Mouse (Mus musculus): ENCODE results near the gene Crtc2. TPM values are rescaled to one million over a fixed set of nuclear protein-coding genes. Genes with fewer than 3 reads are reported as not detected.
"Not testable (repeated sequence)": the region's sequence is repeated elsewhere in the genome, so short reads cannot be mapped to it uniquely, and the experiment has no call there.

Gene Crtc2
- polyA plus RNA-seq, 1 experiment from 2014 or later = 20.7 TPM

DNA sequence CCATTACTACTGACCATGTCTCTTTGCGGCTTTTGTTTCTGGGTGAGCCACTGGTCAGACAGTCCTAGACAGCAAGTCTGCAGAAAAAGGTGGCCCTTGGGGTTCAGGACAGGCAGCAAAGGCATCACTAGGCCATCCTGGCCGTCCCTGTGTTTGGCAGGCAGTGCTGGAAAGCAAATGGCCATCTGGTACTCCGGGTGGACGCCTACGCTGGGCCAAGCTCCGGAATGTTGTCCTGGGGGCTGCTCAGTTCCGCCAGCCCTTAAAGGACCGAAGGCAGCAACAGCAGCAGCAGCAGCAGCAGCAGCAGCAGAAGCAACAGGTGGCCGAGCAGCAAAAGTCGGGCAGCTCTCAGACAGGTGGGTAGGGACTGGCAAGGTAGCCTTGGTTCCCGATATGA lies 21.3 kb downstream of the Crtc2 start:
- no peaks in the 10 kb centered on the region for H3K9me3 ChIP-seq (replicated peaks)
- peaks cover 73% of the 10 kb centered on the region for H3K36me3 ChIP-seq
- no peak overlapping the region for H3K9ac ChIP-seq (replicated peaks)
- H3K4me2 ChIP-seq = no peak overlapping the region
- no peaks in the 10 kb centered on the region for H3K4me1 ChIP-seq
- WGBS = 90% methylated on average over 11 of the region's 11 CpGs
- no peak overlapping the region for H3K27ac ChIP-seq (replicated peaks)
- no peak for ATAC-seq (ENCODE audit: low FRiP score)
- H3K4me3 ChIP-seq (replicated peaks) = no peak overlapping the region
- no peaks in the 10 kb centered on the region for H3K27me3 ChIP-seq (replicated peaks)

DNA sequence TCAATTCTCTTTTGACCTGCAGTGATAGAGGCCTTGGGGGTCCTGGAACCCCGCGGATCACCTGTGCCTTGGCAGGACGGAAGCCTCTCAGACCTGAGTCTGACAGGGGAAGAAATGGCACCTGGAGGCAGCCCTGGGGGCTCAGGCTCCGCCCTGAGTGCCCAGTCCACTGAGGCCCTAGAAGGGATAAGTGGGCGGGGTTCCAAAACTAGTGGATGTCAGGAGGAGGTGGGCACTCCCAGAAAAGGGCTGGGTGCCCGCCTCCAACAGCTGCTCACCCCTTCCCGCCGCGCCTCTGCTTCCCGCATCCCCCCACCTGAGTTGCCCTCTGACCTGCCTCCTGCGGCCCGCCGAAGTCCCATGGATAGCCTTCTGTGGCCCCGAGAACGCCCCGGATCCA lies 22.9 kb downstream of the Crtc2 start:
- Histone ChIP-seq H3K4me2 (no peak overlapping the region), H3K9ac (replicated peaks) (no peak overlapping the region), H3K36me3 (peaks cover 77% of the 10 kb centered on the region), H3K27ac (replicated peaks) (no peak overlapping the region), H3K4me1 (no peaks in the 10 kb centered on the region), H3K9me3 (replicated peaks) (no peaks in the 10 kb centered on the region), H3K4me3 (replicated peaks) (no peak overlapping the region), H3K27me3 (replicated peaks) (no peaks in the 10 kb centered on the region)
- WGBS = 50% methylated on average over 16 of the region's 16 CpGs
- no peak for ATAC-seq (ENCODE audit: low FRiP score)

DNA sequence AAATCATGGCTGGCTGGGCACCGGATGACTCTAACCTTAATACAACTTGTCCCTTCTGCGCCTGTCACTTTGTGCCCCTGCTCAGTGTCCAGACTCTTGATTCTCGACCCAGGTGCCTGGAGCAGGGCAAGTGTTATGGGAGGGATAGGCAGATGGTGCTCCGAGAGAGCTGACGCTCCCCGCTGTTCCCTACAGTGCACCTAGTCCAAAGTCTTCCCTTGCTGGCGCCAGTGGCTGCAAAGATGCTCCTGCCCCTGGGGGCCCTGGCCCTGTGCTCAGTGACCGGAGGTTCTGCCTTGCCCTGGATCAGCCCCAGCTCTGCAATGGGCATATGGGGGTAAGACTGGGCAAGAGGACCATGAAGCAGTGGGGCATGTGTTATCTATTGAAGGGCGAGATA lies 23.8 kb downstream of the Crtc2 start:
- Histone ChIP-seq H3K36me3 (peaks cover 73% of the 10 kb centered on the region), H3K4me2 (no peak overlapping the region), H3K4me3 (replicated peaks) (no peak overlapping the region), H3K27me3 (replicated peaks) (no peaks in the 10 kb centered on the region), H3K4me1 (no peaks in the 10 kb centered on the region), H3K27ac (replicated peaks) (no peak overlapping the region), H3K9ac (replicated peaks) (no peak overlapping the region), H3K9me3 (replicated peaks) (no peaks in the 10 kb centered on the region)
- 96% methylated on average over 9 of the region's 9 CpGs for WGBS
- ATAC-seq (ENCODE audit: low FRiP score) = no peak

DNA sequence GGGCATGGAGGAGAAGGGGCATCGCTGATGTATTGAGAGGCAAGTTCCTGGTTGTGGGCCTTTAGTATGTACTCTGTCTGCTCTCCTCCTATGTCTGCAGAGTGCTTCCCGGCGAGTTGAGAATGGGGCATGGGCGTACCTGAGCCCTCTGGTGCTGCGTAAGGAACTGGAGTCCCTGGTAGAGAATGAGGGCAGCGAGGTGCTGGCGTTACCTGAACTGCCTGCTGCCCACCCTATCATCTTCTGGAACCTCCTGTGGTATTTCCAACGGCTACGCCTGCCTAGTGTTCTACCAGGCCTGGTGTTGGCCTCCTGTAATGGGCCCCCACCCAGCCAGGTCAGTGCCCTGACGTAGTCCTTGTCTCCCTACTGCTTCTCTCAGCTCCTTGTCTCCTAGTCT lies 24.2 kb downstream of the Crtc2 start:
- Histone ChIP-seq H3K9ac (replicated peaks) (no peak overlapping the region), H3K4me2 (no peak overlapping the region), H3K4me1 (no peaks in the 10 kb centered on the region), H3K9me3 (replicated peaks) (no peaks in the 10 kb centered on the region), H3K36me3 (peaks cover 72% of the 10 kb centered on the region), H3K27me3 (replicated peaks) (no peaks in the 10 kb centered on the region), H3K27ac (replicated peaks) (no peak overlapping the region), H3K4me3 (replicated peaks) (no peak overlapping the region)
- no peak for ATAC-seq (ENCODE audit: low FRiP score)
- WGBS = 98% methylated on average over 10 of the region's 10 CpGs

DNA sequence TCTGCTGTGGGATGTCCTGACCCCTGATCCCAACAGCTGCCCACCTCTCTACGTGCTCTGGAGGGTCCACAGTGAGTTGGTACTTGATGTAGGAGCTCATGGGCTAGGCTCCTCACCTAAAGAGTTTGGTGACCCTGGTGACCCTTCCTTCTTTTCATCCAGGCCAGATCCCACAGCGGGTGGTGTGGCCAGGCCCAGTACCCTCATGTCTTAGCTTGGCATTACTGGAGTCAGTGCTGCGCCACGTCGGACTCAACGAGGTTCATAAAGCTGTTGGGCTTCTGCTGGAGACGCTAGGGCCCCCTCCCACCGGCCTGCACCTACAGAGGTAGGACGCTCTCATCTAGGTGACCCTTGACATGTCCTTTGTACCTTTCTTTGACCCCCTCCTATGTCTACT lies 25.3 kb downstream of the Crtc2 start:
- no peak overlapping the region for H3K27ac ChIP-seq (replicated peaks)
- no peak overlapping the region for H3K4me3 ChIP-seq (replicated peaks)
- H3K9ac ChIP-seq (replicated peaks) = no peak overlapping the region
- H3K9me3 ChIP-seq (replicated peaks) = no peaks in the 10 kb centered on the region
- H3K36me3 ChIP-seq = peaks cover 62% of the 10 kb centered on the region
- no peak for ATAC-seq (ENCODE audit: low FRiP score)
- no peaks in the 10 kb centered on the region for H3K27me3 ChIP-seq (replicated peaks)
- no peak overlapping the region for H3K4me2 ChIP-seq
- H3K4me1 ChIP-seq = no peaks in the 10 kb centered on the region
- 91% methylated on average over 9 of the region's 9 CpGs for WGBS

DNA sequence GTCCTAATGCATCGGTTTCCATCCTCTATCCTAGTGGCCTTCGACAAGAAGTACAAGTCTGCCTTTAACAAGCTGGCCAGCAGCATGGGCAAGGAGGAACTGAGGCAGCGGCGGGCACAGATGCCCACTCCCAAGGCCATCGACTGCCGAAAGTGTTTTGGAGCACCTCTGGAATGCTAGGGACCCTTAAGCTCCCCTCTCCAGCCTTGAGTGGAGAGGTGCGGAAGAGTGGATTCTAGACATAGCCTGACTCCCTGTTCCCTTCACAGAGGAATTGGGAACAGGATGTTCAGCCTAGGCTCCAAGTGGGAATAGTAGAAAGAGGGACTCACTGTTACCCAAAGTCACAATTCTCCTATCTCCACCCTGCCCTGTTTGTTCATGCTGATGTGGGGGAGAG lies 25.8 kb downstream of the Crtc2 start:
- WGBS = 97% methylated on average over 7 of the region's 7 CpGs
- ATAC-seq (ENCODE audit: low FRiP score) = no peak
- Histone ChIP-seq H3K4me1 (no peaks in the 10 kb centered on the region), H3K27ac (replicated peaks) (no peak overlapping the region), H3K4me3 (replicated peaks) (no peak overlapping the region), H3K27me3 (replicated peaks) (no peaks in the 10 kb centered on the region), H3K9me3 (replicated peaks) (no peaks in the 10 kb centered on the region), H3K9ac (replicated peaks) (no peak overlapping the region), H3K4me2 (no peak overlapping the region), H3K36me3 (peaks cover 60% of the 10 kb centered on the region)

DNA sequence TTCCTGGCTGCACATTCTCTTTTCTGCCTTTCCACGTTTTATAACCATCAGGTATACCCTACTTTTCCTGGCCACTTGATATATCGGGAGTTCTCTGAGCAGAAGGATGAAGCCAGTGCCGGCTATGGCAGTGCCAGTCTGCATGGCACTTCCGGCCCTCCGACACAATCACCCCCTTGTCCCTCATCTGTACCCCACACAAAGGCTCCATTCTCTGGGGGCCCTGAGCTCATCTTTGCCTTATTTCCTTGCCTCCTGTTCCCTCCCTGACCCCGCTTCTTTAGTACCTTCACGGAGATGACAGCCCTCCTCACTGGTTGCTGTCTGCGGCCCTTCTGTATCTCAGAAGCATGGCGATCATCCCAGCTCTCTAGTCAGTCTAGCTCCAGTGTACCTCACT lies 26.7 kb downstream of the Crtc2 start:
- no peaks in the 10 kb centered on the region for H3K4me1 ChIP-seq
- H3K27me3 ChIP-seq (replicated peaks) = no peaks in the 10 kb centered on the region
- H3K9me3 ChIP-seq (replicated peaks) = no peaks in the 10 kb centered on the region
- no peak overlapping the region for H3K4me3 ChIP-seq (replicated peaks)
- no peak overlapping the region for H3K4me2 ChIP-seq
- WGBS = 87% methylated on average over 9 of the region's 9 CpGs
- peaks cover 52% of the 10 kb centered on the region for H3K36me3 ChIP-seq
- ATAC-seq (ENCODE audit: low FRiP score) = no peak
- no peak overlapping the region for H3K27ac ChIP-seq (replicated peaks)
- H3K9ac ChIP-seq (replicated peaks) = no peak overlapping the region

DNA sequence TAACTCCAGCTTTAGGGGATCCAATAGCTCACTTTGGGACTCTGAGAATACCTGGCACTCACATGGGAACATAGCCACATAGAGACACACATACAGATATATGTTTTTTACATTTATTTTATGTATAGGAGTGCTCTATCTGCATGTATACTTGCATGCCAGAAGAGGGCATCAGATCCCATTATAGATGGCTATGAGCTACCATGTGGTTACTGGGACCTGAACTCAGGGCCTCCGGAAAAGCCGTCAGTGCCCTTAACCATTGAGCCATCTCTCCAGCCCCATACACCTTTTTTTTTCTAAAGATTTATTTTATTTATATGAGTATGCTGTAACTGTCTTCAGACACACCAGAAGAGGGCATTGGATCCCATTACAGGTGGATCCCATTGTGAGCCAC lies 30.2 kb downstream of the Crtc2 start:
- no peak overlapping the region for H3K4me2 ChIP-seq
- ATAC-seq (ENCODE audit: low FRiP score) = no peak
- peaks cover 21% of the 10 kb centered on the region for H3K36me3 ChIP-seq
- H3K9ac ChIP-seq (replicated peaks) = no peak overlapping the region
- no peaks in the 10 kb centered on the region for H3K27me3 ChIP-seq (replicated peaks)
- H3K9me3 ChIP-seq (replicated peaks) = no peaks in the 10 kb centered on the region
- WGBS = 100% methylated on average over 2 of the region's 2 CpGs
- no peaks in the 10 kb centered on the region for H3K4me1 ChIP-seq
- H3K27ac ChIP-seq (replicated peaks) = no peak overlapping the region
- no peak overlapping the region for H3K4me3 ChIP-seq (replicated peaks)

DNA sequence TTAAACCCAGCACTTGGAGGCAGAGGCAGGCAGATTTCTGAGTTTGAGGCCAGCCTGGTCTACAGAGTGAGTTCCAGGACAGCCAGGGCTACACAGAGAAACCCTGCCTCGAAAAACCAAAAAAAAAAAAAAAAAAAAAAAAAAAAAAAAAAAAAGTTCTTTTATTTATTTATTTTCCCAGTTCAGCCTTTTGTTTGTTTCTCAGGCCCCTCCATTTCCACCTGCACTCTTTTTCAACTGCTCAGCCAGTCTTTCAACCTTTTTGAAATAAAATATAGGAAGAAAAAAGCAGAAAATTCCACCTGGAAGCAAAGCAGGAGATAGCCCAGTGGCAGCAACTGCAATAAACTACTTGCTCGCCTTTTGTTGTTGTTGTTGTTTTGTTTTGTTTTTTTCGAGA lies 35.4 kb downstream of the Crtc2 start:
- not testable (repeated sequence) for H3K9ac ChIP-seq (replicated peaks); H3K9me3 ChIP-seq (replicated peaks); H3K27ac ChIP-seq (replicated peaks); H3K4me2 ChIP-seq; H3K36me3 ChIP-seq; H3K4me3 ChIP-seq (replicated peaks); ATAC-seq (ENCODE audit: low FRiP score); H3K27me3 ChIP-seq (replicated peaks)
- H3K4me1 ChIP-seq = peaks cover 12% of the 10 kb centered on the region
- WGBS = 63% methylated on average over 3 of the region's 3 CpGs

DNA sequence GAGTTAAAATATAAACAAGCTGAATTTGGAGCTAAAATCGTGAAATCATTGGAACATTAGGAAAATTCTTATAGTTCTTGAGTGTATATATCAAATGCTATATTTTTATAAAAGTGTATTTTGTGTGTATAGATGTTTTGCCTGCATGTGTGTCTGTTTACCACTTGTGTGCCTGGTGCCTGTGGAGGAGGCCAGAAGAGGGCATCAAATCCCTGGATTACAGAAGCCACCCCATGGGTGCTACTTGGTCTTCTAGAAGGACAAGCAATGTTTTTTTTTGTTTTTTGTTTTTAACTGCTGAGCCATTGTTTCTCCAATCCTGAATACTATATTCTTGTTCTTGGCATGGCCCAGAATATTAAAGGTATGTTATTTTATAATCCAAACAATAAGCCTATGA lies 36.6 kb downstream of the Crtc2 start:
- H3K27ac ChIP-seq (replicated peaks) = no peak overlapping the region
- no peaks in the 10 kb centered on the region for H3K27me3 ChIP-seq (replicated peaks)
- ATAC-seq (ENCODE audit: low FRiP score) = no peak
- H3K4me1 ChIP-seq = peaks cover 24% of the 10 kb centered on the region
- no peak overlapping the region for H3K9ac ChIP-seq (replicated peaks)
- no peaks in the 10 kb centered on the region for H3K36me3 ChIP-seq
- H3K4me3 ChIP-seq (replicated peaks) = no peak overlapping the region
- H3K9me3 ChIP-seq (replicated peaks) = no peaks in the 10 kb centered on the region
- WGBS = 96% methylated on average over 1 of the region's 1 CpGs
- H3K4me2 ChIP-seq = no peak overlapping the region

DNA sequence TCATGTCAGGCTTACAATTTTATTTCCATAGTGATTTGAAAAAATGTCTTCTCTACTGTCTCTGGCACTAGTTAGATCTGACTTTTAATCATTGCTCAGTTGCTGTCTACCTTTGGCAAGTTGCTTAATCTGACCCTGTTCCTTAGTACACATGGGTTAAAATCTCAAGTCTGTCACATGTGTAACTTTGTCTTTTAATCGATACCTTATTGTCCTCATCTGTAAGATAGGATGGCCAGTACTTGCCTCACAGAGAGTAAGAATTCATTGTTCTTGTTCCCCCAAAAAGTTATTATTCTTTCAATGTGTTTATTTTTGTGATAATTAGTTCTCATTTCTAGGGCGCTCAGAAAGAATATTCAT lies 38.0 kb downstream of the Crtc2 start:
- Histone ChIP-seq H3K4me3 (replicated peaks) (peak overlapping the region; percentile 73), H3K4me1 (peaks cover 37% of the 10 kb centered on the region), H3K9ac (replicated peaks) (peak overlapping the region; percentile 80), H3K27me3 (replicated peaks) (no peaks in the 10 kb centered on the region), H3K9me3 (replicated peaks) (no peaks in the 10 kb centered on the region), H3K36me3 (no peaks in the 10 kb centered on the region), H3K4me2 (peak overlapping the region; percentile 60), H3K27ac (replicated peaks) (peak overlapping the region; percentile 94)
- no peak for ATAC-seq (ENCODE audit: low FRiP score)
- 48% methylated on average over 2 of the region's 2 CpGs for WGBS

DNA sequence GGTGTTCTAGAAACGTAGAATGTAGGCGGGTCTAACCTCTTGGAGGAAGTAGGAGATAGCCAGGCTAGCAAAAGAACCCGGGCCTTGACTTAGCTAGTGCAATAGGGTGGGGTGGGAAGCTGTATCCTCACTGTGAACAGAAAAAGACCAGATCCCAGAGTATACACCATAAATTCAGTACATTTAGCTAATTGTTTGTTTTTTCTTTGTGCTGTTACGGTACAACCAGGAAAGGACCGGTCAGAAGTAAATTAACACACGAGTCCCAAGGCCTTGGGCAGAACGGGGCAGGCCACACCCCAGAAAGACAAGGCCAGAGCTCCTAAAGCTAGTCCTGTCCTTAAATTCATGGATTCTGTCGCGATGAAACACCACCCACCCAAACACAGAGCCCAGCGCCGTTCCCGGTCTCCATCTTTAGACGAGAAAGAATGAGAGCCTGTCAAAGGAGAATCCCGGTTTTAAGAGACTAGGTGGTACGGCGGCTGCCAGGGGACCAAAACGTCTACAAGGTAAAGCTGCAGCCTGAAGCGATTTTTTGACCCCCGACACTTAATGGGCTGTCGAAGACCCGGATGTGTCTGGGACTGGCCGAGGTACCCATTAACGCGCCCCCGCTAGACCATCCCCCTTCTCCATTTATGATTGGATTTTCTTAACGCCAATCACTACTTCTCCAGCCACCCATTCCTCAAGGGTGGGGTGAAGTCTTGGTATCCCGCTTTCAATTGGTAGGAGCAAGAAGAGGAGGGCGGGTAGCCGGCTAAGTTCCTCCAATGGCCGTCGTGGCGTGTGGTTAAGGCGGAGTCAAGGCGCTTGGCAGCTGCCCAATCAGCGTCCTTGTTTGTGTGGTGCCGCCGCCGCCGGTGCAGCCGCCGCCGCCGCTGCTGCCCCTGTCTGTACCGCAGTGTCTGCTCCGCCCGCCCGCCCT lies 38.6 kb downstream of the Crtc2 start, which contains the start of gene Gatad2b:
Gene Gatad2b (plus strand): TSS at position 834 of the 931 bp plus-strand sequence.
- Histone ChIP-seq H3K4me2 (peak within 1 kb of the TSS; percentile 87), H3K36me3 (no peaks in the 10 kb centered on the region), H3K9ac (replicated peaks) (peak within 1 kb of the TSS; percentile 91), H3K4me3 (replicated peaks) (peak within 1 kb of the TSS; percentile 73), H3K4me1 (peaks cover 41% of the 10 kb centered on the region), H3K9me3 (replicated peaks) (no peaks in the 10 kb centered on the region), H3K27me3 (replicated peaks) (no peaks in the 10 kb centered on the region), H3K27ac (replicated peaks) (peak within 1 kb of the TSS; percentile 96)
- peak; percentile 98 for ATAC-seq (ENCODE audit: low FRiP score)
- WGBS = under 1% methylated on average over 44 of the region's 47 CpGs
